Mouse (Mus musculus) spleen, adult 18-20 months (tissue): ENCODE measurements around the gene Dnajc11.

Experiments
- DNase-seq, 2 experiments: peaks; one replicate each; pipeline ENCODE4 v3.0.0; 2022; ENCODE audit warnings: mixed read lengths in 2 of 2

Gene Dnajc11

DNA sequence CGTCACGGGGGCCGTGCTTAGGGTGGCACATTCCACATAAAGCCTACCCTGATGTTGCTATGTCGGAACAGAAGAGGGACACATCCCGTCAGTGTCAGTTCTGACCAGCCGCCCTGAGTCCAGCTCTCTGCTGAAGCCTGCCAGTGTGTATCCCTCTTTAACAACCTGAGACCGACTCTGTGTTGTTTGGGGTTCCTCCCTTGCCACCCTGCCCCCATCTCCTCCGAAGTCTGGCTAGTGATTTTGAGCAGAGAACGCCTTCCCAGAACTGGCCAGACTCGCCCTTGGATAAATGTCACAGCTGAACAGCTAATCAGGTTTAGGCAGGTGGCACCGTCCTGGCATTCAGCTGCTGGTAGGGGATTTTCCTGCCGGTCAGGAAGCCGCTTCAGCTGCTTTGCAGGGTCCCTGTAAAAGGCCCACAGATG lies 77.2 kb downstream of the Dnajc11 start:
- DNase-seq: no peak

DNA sequence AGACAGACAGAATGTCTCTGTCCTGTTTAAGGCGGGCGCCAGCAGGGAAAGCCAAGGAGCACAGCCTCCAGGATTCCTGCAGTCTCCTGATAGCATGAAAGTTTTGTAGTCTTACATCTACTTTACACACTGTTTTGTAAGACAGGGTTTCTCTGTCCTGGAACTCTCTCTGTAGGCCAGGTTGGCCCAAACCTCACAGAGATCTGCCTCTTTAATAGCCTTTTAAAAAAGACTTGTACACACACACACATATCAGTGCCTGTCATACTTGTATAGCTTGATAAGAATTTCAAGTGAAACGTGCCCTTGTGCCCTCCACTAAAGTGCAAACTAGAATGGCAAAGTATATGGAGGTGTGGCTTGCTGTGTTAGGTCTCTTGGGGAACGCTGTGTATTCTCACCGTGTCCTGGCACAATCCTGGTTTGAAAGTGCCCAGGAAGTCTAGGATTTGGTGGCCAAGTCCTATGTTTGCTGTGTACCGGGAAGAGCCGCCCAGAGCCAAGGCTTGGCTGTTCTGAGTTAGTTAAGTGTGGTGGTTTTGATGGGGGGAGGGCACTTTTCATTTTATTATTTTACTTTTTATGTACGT lies 77.8 kb downstream of the Dnajc11 start:
- DNase-seq: no peak

DNA sequence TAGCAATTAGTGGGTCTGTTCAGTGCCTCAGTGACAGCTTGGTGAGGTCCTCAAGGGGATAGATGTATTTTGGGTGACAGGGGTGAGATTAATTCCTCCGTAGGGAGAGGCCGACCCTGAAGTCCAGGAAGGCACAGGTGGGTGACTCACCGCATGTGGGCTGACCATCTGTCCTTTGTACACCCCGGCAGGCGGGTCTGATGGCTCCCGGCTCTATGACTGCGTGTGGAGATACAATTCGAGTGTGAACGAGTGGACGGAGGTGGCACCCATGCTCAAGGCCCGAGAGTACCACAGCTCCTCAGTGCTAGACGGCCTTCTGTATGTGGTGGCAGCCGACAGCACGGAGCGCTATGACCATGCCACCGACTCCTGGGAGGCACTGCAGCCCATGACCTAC lies 78.6 kb downstream of the Dnajc11 start:
- DNase-seq: no peak

DNA sequence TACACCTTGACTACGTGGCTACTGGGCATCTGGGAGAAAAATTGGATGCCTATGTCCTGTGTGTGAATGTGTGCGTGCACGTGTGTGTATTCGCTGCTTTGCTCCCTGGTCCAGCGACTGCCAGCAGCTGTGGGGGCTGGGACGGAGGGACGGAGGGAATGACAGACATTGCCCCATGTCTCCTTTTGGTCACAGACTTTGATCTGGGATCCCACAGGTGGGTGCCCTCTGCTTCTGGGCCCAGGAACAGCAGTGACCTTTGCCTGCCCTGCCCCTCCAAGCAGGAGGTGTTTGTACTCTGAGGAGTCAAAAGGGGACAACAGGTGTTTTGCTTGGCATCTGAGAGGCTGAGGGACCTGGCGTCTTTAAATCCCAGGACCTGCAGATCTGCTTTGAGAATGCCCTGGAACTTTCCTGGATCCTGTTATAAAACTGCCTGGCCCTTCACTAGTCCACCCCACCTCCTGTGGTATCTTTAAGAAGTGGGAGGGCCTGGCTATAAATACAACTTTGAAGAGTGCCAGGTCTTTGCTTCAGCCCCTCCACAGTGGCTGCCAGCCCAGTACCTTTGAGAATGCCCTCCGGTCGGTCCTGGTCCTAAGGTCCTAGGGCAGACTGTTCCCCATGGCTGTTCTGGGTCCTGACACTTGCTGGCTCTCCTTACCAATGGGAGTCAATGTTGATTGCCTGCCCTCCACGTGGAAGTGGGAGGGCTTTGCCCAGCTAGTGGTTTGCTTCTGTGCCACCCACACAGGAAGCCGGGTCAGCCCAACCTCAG lies 79.7 kb downstream of the Dnajc11 start:
- no peak for DNase-seq

DNA sequence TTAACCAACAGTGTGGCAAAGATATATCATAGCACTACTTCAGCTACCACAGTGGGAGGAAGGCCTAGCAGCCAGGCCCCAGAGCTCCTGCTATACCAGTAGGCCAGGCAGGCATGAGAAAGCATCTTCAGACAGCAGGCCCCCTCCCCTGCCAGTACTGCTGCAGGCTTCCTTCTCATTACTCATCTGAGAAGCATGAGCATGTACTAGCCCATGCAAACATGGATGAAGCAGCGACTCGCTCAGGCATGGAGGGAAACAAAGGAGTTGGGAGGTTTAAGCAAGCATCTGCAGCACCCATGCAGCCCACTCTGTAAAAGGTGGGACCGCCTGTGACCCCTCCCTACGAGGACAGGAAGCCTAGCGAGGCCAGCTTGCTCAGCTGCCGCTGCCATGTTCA lies 85.6 kb downstream of the Dnajc11 start:
- DNase-seq: no peak

DNA sequence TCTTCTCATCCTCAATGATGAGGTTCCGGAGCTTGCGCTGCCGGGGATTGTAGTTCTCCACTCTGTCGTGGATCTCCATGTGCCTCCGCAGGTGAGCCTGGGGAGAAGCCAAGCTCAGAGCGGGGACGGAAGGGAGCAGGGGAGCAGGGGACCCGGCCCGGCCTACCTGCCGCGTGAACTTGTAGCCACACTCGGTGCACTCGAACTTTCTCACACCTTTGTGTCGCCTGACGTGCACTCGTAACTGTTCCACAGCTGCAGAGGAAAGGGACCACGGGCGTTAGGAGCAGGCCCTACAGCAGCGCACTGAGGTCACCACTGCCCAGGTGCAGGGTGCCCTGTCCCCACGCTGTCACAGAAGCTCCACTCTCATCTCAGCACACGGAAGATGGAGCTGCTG lies 86.5 kb downstream of the Dnajc11 start:
- DNase-seq: no peak

GRCm38 (mm10) chr4:152021568-152022097 lies 88.1 kb downstream of the Dnajc11 start:
- DNase-seq: no peak

- DNase-seq: no peak
These were observed 89.0 kb downstream of the Dnajc11 start for GRCm38 (mm10) chr4:152022506-152022905.

DNA sequence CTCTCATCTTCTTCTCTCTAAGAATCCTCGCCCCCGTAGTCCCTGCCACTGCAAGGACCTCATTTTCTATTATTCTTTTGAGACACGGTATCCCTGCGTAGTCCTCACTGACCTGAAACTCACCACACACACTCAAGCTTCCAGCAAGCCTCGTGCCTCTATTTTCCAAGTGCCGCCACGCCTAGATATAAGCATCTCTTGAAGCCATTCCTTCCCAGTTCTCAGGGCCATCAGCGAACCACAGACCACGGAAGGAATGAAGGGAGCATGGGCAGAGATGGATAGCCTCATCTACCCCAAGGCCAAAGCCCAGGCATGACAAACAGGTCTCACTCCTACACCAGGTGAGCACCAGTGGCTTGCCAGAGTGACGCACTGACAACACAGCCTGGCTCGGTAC lies 91.0 kb downstream of the Dnajc11 start:
- no peak for DNase-seq

DNA sequence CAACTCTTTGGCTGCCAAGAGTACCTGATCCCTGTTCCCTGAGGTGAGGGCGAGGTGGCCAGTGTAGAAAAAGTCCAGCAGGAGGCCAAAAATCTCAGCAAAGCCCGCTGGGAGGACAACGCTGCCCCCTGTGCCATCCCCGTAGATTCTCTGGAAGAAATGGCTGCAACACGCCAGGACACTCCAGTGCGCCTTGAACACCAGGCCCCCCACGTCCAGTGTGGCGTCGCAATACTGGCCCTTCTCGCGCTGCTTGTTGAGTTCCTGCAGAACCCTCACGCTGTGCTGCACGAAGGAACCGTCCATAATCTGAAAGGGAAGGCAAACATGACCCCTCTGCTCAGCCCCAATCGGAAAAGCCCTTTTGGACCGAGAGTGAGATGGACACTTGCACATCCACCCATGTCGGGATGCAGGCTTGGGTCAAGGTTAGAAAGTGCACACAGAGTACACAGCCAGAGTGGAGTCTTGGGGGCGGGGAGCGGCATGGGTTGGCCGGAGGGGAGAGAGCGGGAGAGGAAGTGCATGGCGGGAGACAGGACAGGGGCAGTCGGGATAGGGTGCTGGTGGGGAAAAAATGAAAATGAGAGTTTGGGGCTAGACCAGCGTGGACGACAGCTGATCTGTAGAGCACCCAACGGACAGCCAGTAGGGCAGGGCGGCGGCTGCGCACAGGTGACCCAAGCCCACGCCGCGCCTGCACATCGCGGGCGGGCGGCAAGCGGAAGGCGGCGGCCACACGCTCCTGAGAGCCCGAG lies 93.4 kb downstream of the Dnajc11 start:
- DNase-seq: no peak

DNA sequence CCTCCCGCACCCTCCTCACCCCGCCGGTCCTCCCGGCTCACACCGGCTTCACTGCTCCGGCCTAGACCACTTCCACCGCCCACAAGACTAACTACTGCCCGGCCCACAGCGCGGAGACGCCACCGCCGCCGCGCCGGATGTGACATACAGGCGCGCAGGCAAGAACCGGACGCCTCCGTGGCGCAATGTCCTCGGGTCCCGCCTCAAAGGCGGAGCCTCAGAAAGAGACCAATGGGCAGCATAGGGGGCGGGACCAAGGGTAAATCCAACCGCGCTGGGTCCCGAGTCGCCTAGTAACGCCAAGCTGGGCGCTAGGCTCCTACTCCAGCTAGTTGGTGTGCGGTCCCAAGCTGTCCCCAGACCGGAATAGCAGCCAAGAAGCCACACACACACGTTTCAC lies 94.0 kb downstream of the Dnajc11 start, which contains the start of gene Zbtb48:
Gene Zbtb48 (minus strand): TSS at position 148 of the 400 bp plus-strand sequence.
- peak; percentile 90 to 94 for DNase-seq

GRCm38 (mm10) chr4:152028456-152028855 lies 95.0 kb downstream of the Dnajc11 start:
- no peak for DNase-seq

- no peak for DNase-seq
These were observed 95.6 kb downstream of the Dnajc11 start for GRCm38 (mm10) chr4:152029087-152029486.

GRCm38 (mm10) chr4:152029997-152030396 lies 96.5 kb downstream of the Dnajc11 start:
- DNase-seq: no peak
